Mouse (Mus musculus) induced T-regulatory cell, adult 2 months (primary cell): Measurements from ENCODE around the gene Endou.

Source experiments
- DNase-seq: peaks from one replicate; pipeline ENCODE4 v3.0.0-alpha.2; 2012; ENCODE audit warnings: low read depth

Gene Endou

DNA sequence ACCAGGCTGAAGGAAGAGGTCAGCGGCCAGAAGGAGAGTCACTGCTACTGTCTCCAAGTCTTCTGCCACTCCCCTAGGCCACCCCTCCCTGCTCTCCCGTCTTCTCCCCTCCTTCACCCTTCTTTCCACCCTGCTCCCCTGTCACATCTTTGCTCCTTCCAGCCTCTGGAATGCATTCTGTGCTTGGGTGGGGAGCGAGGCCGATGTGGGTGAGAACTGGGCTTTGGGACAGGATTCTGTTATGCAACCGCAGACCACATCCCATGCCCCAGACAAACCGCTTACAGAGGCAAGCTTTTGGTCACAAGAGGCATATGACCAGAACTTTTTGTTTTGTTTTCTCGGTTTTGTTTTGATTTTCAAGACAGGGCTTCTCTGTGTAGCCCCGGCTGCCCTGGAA, 4.1 kb downstream of the Endou start:
- DNase-seq = peak; percentile 46

DNA sequence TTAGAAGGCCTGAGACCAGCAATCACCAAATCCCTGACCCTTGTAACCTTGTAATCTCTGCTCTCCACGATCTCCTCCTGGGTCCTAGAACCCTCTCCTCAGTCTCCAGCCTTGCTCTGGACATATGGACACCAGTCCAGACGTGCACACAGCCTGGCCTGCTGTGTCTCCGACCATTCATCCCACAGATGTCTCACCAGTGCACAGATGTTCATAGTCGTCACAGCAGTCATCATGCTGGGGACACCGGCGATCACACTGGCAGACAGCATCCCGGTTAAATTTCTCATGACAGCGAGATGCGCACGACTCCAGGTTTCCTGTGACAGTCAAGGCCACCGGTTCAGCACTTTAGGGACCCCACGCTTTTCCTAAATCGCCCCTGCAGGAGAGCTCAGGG, 4.8 kb downstream of the Endou start:
- DNase-seq = no peak

- DNase-seq = peak; percentile 59
Measured at GRCm38 (mm10) chr15:97725198-97725785, 5.8 kb downstream of the Endou start.

DNA sequence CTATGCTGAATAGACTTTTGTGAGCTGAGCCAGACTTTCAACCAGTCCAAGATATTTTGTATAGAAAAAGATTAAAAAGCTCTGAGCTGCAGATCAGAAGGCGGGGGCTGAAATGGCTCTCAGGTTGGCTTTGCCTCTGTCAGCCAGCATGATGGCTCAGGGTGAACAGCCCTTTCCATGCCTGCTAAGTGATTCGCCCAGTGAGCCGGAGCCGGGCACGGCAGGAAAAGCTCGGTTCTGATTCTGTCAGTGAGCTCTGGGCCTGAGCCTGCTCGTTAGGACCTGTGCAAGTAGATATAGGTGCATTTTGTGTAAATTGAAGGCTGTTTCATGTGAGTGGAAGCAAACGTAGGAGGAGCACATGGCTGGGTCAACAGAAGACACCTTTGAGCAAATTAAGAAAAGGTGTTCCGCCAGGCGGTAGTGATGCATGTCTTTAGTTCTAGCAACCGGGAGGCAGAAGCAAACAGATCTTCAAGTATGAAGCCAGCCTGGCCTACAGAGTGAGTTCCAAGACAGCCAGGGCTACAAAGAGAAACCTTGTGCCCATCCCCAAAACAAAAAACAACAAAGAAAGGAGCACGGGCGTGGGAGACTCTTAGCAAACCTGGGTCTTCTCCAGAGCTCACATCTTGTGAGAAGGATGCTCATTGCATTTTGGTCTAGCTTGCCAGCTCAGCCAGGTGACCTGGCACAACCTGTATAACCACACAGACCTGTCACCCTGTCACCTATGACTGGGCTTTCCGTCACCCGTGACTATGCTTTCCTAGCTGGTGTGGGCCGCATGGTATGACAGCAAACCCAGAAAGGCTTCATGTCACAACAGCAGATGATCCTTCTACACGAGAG, 6.6 kb downstream of the Endou start:
- no peak for DNase-seq

- no peak for DNase-seq
Measured at GRCm38 (mm10) chr15:97723536-97724345, 7.4 kb downstream of the Endou start.

- DNase-seq = peak; percentile 59
Measured at GRCm38 (mm10) chr15:97721008-97721701, 10.0 kb downstream of the Endou start.

- no peak for DNase-seq
Measured at GRCm38 (mm10) chr15:97720026-97720675, 11.0 kb downstream of the Endou start.

- no peak for DNase-seq
Measured at GRCm38 (mm10) chr15:97719494-97719893, 11.6 kb downstream of the Endou start.

DNA sequence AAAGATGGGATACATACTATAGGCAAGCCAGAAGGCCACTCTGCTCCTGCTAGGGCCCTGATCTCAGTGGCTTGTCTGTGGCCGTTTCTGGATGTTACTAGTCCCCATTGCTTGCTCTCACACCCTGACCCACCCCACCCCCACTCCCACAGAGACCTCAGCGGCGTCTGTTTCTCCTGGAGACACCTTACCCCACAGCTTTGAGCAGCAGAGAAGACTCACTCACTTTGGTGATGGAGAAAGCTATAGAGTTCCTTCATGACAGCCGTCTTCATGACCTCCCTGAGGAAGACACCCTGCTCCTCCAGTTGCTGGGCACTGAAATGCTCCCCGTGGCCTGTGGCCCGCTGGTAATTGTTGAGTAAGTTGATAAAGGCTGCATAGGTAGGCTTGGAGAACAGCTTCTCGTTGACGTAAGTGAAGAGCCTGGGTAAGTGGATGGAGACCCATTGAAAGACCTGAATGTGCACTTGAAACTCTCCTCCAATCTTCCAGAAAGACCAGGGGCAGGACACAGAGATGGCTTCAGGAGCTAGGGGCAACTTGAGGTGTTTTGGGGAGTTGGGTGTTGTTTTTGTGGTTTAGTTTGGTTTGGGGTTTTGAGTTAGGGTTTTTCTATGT, 12.5 kb downstream of the Endou start:
- no peak for DNase-seq

- DNase-seq = peak; percentile 87
Measured at GRCm38 (mm10) chr15:97717861-97718534, 13.1 kb downstream of the Endou start.

- no peak for DNase-seq
Measured at GRCm38 (mm10) chr15:97716782-97717181, 14.4 kb downstream of the Endou start.

- no peak for DNase-seq
Measured at GRCm38 (mm10) chr15:97715734-97716133, 15.4 kb downstream of the Endou start.

GRCm38 (mm10) chr15:97715083-97715482, 16.1 kb downstream of the Endou start:
- no peak for DNase-seq

DNA sequence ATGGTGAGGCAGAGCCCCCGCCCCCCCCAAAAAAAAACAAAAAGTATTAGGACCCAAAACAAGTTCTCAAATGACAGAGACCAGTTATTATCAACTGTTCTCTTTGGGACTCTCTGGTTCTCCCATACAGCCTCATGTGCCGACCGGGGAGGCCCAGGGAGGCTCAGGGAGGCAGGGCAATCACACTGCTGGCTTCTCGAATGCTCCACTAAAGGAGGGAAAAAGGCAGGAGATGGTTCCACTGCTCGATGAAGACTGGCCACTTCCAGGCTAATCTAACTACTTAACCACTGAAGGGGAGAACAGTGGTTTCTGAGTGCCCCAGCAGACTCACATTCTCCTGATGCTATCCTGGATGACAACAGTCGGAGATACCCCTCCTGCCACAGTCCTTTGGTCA, 18.6 kb downstream of the Endou start:
- DNase-seq = no peak

GRCm38 (mm10) chr15:97710906-97711305, 20.2 kb downstream of the Endou start:
- no peak for DNase-seq

DNA sequence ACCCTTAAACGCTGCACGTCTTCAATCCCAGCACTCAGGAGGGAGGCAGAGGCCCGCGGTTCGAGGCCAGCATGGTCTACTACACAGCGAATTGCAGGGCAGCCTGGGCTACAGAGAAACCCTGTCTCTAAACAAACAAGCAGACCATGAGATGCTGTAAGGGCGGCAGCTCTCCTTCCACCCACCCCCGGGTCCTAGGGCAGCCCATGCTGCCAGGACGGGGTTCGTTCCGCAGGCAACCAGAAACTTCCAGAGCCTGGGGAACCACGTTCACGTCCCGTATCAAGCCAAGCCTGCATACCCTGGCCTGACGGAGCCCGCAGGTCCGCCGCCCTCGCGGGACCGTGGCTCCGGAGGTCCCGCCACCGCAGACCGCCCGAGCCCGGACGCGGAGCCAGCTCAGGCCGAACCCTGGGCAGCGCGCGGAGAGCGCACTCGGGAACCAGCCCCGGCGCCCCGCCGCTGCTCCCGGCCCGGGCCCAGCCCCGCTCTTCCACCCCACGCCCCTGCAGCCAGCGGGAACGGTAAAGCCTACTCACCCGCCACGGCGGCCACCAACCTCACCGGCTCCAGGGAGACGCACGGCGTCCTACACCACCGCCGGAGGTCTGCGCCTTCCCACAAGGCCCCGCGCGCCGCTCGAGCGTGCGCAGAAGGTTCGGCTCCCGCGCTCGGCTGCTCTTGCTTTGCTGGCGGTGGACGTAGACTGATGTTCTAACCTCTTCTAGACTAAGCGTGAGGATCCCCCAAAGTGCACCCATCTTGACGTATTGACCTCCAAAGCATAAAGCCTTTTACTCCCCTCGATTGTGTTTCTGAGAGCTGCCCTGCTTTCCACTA, 25.7 kb downstream of the Endou start, which contains the start of gene Rpap3:
Gene Rpap3 (minus strand): TSS at position 615 of the 840 bp plus-strand sequence.
- DNase-seq = peak; percentile 81

- DNase-seq = no peak
Measured at GRCm38 (mm10) chr15:97696616-97697015, 34.5 kb downstream of the Endou start.

DNA sequence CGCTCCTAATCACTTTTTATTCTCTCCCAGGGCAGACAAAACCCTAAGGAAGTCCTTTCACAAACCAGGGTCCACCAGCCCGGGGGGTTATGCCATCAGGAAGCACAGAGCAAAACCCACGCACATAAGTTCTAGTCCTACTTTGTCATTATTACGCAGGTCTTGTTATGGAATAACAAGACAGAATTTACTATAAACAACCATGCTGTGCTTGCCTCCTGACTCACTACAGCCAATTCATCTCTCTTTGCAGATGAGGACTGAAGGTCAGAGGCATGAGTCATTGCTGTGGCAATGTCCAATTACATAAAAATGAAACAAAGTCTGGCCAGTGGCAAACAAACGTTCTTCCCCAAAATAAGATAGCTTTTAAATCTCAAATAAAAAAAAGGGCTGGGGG, 37.7 kb downstream of the Endou start:
- no peak for DNase-seq

DNA sequence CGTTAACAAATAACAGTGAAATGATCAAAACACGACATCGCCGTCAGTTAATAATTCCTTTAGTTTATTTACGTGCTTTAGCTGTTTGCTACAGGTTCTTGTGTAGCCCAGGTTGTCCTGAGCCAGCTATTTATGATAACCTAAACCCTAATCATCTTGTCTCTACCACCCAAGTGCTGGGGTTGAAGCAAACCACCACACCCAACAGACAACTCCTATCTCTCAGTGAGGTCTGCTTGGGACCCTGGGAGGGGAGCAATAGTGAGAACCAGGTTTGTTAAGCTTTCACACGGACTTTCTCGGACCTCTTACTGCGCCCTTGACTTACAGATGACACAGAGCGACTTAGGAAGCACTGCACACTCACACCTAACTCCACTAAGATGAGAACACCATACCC, 47.0 kb downstream of the Endou start:
- no peak for DNase-seq

DNA sequence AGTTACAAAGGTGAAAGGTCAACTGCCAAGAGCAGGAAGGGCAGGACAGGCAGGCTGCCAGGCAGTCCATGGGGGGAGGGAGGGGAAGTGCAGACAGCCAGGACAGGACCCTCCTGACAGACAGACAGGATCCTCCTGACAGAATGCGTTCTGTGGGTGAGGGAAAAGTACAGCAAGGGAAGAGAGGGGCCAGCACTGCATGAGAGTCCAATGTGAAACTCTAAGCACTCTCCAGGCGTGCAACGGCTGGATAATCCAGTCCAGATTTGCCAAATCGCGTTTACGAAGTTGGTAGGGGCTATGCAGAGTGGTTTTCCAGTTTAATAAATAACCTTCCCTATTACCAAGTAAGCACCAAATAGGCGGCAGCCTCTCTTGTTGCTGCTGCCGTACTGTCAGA, 49.1 kb downstream of the Endou start:
- no peak for DNase-seq
